Mouse (Mus musculus) kidney, postnatal 25 days (tissue): ENCODE data around the gene Iqcd.

Experiments used
- DNase-seq, 2 experiments: peaks; one replicate each; pipeline ENCODE4 v3.0.0; 2021; ENCODE audit warnings: mixed read lengths in 2 of 2

The Iqcd gene

DNA sequence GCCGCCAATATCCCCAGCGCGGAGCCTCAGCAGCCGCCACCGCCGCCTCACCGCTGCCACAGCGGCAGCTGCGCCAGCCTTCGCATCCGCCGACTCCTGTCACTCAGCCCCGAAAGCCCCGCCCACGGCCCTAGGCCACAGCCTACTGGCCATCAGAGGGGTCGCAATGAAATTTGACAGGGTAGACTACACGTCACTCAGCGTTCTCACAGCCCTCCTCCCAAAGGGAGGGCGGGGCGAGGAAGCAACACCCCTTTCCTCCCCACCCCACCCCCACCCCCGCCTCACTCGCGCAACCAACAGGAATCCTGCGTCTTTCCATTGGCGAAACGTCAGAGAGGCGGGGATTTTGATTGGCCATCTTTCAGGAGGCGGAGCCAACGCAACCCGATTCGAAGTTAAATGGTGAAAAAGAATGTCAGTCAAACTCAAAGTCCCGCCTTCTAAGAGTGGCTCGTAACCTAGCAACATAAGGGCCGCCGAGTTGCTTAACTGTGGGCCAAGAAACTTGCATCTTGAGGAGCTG, at the start of gene Iqcd, which contains the start of gene Tpcn1:
Iqcd (plus strand) TSS at position 448 of the 526 bp plus-strand sequence.
Tpcn1 (minus strand) TSS at position 105 of the 526 bp plus-strand sequence.
- DNase-seq = peak; percentile 100

GRCm38 (mm10) chr5:120548236-120548850, 40.5 kb upstream of the Iqcd start:
- DNase-seq = peak in 1 of 2 experiments; percentile 35

DNA sequence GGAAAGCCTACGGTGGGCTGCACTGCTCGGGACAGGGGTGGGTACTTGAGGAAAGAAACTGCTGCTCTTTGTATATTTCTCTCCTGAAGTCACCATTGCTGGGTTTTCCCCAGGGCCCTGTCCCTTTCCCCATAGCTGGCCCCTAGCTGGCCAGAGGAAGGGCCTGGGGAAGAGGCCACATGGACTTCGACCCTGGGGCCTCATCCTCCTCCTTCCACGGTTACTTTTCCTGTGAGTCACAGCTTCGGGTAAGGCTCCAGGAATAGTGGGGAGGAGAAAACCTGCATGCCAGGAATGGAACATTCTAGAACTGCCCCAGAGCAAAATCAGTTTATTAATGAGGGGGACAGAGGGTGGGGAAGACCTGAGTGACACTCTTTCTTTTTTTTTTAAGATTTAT, 38.7 kb upstream of the Iqcd start:
- peak; percentile 46 to 76 for DNase-seq

DNA sequence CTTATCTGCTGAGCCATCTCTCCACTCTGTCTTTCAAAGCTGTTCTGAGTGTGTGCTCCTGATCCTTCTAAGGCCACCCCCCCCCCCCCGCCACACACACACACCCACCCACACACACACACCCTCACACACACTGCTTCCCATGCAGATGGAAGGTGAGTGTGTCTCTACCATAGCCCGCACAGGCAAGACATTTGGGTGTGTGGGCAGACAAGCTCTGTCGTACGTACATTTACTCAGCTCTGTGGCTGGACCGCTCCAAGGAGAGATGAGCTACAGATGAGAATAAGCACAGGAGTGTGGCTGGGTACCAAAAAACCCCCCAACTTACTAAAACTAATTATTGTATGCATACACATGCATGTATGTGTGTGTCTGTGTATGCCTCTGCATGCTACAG, 38.1 kb upstream of the Iqcd start:
- no peak for DNase-seq

GRCm38 (mm10) chr5:120555871-120556270, 32.9 kb upstream of the Iqcd start:
- no peak for DNase-seq

- DNase-seq = no peak
Measured at GRCm38 (mm10) chr5:120558041-120558440, 30.8 kb upstream of the Iqcd start.

GRCm38 (mm10) chr5:120558762-120559161, 30.1 kb upstream of the Iqcd start:
- no peak for DNase-seq

DNA sequence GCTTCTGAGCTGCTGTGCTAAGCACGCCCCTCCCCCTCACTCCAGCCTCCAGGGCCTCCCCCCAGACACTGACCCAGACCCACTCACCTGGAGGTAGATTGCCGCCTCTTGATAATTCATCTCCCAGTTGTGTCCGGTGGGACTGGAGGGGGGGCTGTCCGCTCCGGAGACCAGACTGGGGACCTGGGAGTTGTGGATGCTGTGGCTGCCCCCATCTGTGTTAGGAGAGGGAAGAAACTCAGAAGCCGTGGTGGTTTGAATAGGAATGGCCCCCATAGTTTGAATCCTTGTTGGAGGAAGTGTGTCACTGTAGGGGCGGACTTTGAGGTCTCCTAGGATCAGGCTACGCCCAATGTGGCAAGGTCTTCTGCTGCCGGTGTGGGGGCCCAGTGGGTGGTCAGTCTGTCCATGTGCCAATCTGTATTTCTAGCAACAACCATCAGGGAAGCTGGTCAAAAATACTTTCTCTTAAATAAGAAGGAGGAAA, 28.6 kb upstream of the Iqcd start:
- DNase-seq = no peak

GRCm38 (mm10) chr5:120560616-120561311, 28.1 kb upstream of the Iqcd start:
- peak; percentile 89 to 96 for DNase-seq

DNA sequence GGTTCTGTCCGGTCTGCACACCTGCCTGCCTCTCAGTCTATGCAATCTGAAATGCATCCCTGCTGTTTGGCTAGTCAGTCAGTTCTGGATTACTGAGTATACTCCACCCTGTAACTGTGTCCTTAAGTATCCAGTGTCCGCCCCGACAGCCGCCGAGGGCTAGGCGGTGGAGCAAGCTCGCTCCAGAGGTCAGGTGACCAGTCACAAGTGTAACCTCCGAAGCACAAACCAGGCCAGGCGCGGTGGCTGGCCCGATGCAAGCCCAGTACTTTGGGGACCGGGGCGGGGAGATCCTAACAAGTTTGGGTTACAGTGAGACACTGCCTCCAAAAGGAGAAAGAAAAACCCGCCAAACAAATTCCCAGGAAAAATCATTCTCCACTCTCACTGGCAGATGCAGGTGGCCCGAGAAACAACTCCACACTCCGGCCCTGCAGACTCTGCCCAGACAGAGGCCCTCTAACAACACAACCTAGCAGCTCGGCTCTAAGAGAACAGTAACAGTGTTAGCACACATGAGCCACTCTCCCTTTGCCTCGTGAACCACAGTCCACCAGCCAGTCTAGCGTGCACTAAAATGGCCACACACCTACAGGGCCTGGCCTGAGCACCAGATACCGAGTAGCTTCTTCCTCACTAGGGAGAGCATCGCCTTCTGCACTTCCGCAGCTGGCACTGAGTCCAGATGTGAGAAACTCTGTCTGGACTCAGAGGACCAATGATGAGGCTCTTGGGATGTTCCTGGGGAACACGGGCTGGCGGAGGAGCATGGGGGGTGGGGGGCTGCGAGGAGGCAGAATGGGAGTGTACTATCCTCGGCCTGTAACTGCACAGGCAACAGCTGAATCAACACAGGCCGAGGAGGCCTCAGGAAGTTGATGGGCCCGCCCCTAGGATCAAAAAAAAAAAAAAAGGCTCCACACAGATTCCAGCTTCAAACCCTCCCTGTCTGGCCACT, 25.6 kb upstream of the Iqcd start:
- peak; percentile 86 to 93 for DNase-seq

- DNase-seq = no peak
Measured at GRCm38 (mm10) chr5:120563914-120564311, 24.9 kb upstream of the Iqcd start.

GRCm38 (mm10) chr5:120565171-120565905, 23.5 kb upstream of the Iqcd start:
- peak in 1 of 2 experiments; percentile 69 for DNase-seq

GRCm38 (mm10) chr5:120566101-120566500, 22.7 kb upstream of the Iqcd start:
- peak; percentile 81 to 90 for DNase-seq

DNA sequence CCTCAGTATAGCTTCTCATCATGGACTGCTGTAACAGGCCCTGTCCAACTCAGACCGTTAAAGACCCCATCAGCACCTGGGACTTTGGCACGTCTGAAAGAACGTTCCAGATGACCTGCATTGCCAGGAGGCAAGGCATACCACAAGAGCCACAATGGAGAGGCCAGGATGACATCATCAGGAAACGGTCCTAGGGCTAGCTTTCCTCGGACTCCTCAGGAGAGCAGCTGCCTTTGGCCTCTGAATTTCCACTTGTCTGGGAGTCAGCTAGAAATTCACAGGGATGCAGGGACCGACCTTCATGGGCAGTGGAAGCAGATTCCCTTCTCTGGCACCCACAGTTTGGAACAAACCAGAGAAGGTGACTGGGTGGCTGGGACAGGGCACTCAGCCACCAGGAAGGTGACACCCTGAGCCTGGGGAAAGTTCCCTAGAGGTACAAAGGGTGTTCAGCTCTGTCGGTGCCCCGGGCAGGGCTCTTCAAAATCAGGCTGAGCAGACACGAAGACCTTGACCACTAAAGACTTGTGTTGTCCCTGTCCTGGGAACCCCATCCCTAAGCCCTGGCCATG, 22.0 kb upstream of the Iqcd start:
- peak in 1 of 2 experiments; percentile 76 for DNase-seq

DNA sequence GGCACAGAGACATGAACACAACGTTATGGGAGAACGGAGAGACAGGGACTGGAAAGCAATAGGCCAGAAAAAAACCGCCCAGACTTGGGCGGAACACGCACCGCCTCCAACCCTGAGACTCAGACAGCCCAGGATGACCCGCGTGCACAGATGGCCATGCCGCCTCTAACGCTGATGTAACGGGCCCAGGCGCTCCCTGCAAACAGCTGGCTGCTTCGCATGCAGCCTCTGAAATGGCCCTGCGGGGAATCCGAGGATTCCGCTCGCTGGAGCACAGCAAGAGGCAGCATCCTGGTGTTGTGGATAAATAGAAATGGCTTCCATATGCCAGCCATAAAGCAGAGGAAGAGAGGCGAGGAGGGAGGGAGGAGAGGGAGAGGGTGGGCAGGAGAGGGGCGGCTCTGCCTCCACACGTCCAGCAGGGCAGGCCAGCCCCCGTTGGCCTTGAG, 21.5 kb upstream of the Iqcd start:
- DNase-seq = peak; percentile 62 to 87

GRCm38 (mm10) chr5:120567761-120568211, 21.0 kb upstream of the Iqcd start:
- no peak for DNase-seq

- DNase-seq = no peak
Measured at GRCm38 (mm10) chr5:120568336-120568768, 20.5 kb upstream of the Iqcd start.

DNA sequence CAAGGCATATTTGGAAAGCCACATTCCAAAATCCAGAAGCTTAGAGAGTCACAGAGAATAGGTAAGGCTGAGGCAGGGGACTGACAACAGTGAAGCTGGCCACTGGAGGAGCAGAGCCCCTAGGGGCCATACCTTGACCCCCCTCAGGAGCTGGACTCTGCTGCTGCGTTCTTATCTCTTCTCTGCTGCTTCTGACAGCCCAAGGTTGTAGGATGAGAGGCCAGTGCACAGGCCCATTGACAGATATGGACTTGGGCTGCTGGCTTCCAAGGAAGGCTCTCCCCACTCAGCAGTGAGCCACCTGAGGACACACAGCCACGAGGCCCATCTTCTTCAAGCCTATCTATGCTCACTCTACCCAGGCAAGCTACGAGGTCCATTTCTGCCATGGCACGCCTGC, 19.9 kb upstream of the Iqcd start:
- DNase-seq = no peak

- no peak for DNase-seq
Measured at GRCm38 (mm10) chr5:120569791-120570190, 19.0 kb upstream of the Iqcd start.

DNA sequence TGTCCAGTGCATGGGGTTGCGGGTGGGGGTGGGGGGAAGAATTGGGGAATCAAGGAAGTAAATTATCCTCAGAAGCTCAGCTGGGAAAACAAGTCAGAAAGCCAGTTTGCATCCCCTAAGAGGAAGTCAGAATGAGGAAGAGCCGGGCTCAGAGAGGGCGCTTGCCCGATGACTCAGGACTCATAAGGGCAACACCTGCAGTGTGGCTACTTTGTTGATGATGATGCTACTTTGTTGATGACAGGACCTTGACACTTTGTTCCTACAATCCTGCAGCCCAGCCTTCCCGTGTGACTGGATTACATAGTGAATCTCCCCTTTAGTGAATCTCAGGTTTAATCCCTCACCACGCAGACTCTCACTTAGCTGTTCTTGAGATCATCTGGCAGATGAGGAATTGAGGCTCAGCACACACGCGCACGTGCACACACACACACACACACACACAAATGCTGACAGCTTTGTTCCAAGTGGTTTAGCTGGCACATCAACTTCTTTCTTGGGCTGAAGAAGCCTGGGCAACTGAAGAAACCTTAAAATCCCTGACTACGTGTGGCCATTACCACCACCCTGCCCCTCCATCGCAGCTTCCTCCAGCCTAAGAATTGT, 18.4 kb upstream of the Iqcd start:
- no peak for DNase-seq
